Mouse (Mus musculus) liver, embryonic 16.5 days (tissue): ENCODE results near the gene Jam3. TPM values are rescaled to one million over a fixed set of nuclear protein-coding genes. Genes with fewer than 3 reads are reported as not detected.
"Not testable (repeated sequence)": the region's sequence is repeated elsewhere in the genome, so short reads cannot be mapped to it uniquely, and the experiment has no call there.

Experiments used
- ATAC-seq: fragments of 200-750 bp; cut with Nextera tagmentation; 2 replicates; pipeline ENCODE4 v1.8.0; 2017; ENCODE audit warnings: low read depth, mild to moderate bottlenecking, moderate number of reproducible peaks, moderate library complexity
- H3K27ac ChIP-seq: fragments of 300-500 bp; sonication (generic); 2 replicates; pipeline ENCODE4 v1.5.1; 2014; ENCODE audit warnings: mild to moderate bottlenecking, low read length
- H3K27me3 ChIP-seq: fragments of 300-500 bp; sonication (generic); 2 replicates; pipeline ENCODE4 v1.6.1; 2014; ENCODE audit warnings: low read depth, low read length, mixed read lengths; ENCODE audit not compliant: control insufficient read depth, insufficient read depth
- H3K36me3 ChIP-seq: fragments of 300-500 bp; sonication (generic); 2 replicates; pipeline ENCODE4 v1.6.1; 2014; ENCODE audit warnings: mild to moderate bottlenecking; ENCODE audit not compliant: control insufficient read depth, insufficient read depth
- H3K4me1 ChIP-seq: fragments of 300-500 bp; sonication (generic); 2 replicates; pipeline ENCODE4 v1.6.1; 2014; ENCODE audit warnings: low read depth, low read length, mixed read lengths; ENCODE audit not compliant: control insufficient read depth
- H3K4me2 ChIP-seq: fragments of 300-500 bp; sonication (generic); 2 replicates; pipeline ENCODE4 v1.6.1; 2014; ENCODE audit warnings: low read depth, low read length, mixed read lengths
- H3K4me3 ChIP-seq: fragments of 300-500 bp; sonication (generic); 2 replicates; pipeline ENCODE4 v1.5.1; 2014; ENCODE audit warnings: low read depth, mild to moderate bottlenecking, low read length
- H3K9ac ChIP-seq: fragments of 300-500 bp; sonication (generic); 2 replicates; pipeline ENCODE4 v1.6.1; 2014; ENCODE audit warnings: low read depth, low read length
- H3K9me3 ChIP-seq: fragments of 300-500 bp; sonication (generic); replicated peaks from 2 replicates; pipeline ENCODE4 v1.6.1; 2016; ENCODE audit warnings: low read length; ENCODE audit not compliant: control insufficient read depth
- WGBS: fragments of 180-500 bp; shearing (Covaris S2); extraction: QIAGEN DNeasy Blood & Tissue Kit; methylation state at CpG from one replicate; pipeline ENCODE4 v1.1.7; 2014; ENCODE audit not compliant: insufficient replicate concordance; 5-methylcytosine and 5-hydroxymethylcytosine counted together
- polyA plus RNA-seq: library from polyadenylated mRNA; unstranded; fragments of >200 nt; fragmentation: Nextera tagmentation; extraction: Ambion mirVana; gene quantifications from 2 replicates; pipeline ENCODE4 v1.2.1, GENCODE M21; 2015

The Jam3 gene
- polyA plus RNA-seq, 1 experiment from 2014 or later, result 3.0 TPM

DNA sequence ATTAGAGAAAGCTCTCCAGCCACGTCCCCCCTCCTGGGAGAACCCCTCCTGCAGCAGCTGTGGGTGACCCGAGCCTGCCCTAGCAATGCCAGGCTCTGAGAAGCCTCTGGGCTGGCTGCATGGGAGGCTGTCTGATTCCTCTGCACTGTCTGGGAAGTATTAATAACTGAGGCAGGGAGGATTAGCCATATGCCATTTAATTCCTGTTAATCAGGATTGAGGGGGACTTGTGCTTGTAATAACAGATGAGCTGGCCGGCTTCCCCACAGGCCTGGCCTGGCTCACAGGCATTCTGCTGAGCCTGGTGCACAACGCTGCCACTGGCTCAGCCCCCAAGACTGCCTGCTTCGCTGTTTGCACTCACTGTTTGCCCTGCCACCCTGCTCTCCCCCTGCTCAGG lies 18.9 kb upstream of the Jam3 start:
- no peak overlapping the region for H3K4me3 ChIP-seq
- H3K9ac ChIP-seq, result no peak overlapping the region
- no peaks in the 10 kb centered on the region for H3K4me1 ChIP-seq
- no peak overlapping the region for H3K27ac ChIP-seq
- no peaks in the 10 kb centered on the region for H3K27me3 ChIP-seq
- ATAC-seq, result no peak
- no peaks in the 10 kb centered on the region for H3K9me3 ChIP-seq
- H3K36me3 ChIP-seq, result no peaks in the 10 kb centered on the region
- no peak overlapping the region for H3K4me2 ChIP-seq
- WGBS, result 54% methylated on average over 5 of the region's 5 CpGs

DNA sequence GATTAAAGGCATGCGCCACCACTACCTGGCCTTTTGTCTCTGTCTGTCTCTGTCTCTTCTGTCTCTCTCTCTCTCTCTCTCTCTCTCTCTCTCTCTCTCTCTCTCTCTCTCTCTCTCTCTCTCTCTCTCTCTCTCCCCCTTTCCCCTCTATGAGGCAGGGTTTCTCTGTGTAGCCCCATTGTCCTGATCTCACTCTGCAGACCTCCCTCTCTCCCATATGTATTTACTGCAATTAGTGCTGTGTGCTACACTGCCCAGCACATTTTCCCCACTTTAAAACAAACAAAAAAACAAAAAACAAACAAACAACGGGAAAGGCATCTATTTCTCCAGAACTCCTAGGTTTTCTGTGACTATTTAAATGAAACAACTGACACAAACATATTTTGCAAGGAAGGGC lies 18.4 kb upstream of the Jam3 start:
- no peak overlapping the region for H3K4me3 ChIP-seq
- ATAC-seq, result no peak
- no peak overlapping the region for H3K9ac ChIP-seq
- H3K4me2 ChIP-seq, result no peak overlapping the region
- H3K4me1 ChIP-seq, result no peaks in the 10 kb centered on the region
- H3K27me3 ChIP-seq, result no peaks in the 10 kb centered on the region
- no peak overlapping the region for H3K27ac ChIP-seq
- WGBS, result 53% methylated on average over 2 of the region's 2 CpGs
- H3K36me3 ChIP-seq, result no peaks in the 10 kb centered on the region
- H3K9me3 ChIP-seq, result no peaks in the 10 kb centered on the region

DNA sequence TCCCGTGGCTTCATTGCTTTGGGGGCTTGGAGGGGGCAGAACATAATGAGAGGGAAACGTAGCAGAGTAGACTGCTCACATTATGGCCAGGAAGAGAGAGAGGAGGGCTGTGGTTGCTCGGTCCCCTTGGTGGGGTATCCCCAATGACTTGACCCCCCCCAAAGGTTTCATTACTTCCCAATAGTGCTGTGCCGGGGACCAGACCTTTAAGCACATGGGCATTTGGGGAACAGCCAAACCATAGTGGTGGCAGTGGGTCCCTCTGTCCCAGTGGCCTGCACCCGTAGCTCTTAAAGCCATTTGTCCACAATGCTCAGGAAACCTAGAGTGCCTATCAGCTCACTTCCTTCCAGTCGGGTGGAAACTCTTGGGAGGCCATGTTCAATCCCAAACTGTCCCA lies 17.6 kb upstream of the Jam3 start:
- H3K9me3 ChIP-seq, result no peaks in the 10 kb centered on the region
- H3K4me1 ChIP-seq, result no peaks in the 10 kb centered on the region
- WGBS, result 51% methylated on average over 6 of the region's 6 CpGs
- H3K36me3 ChIP-seq, result no peaks in the 10 kb centered on the region
- no peak overlapping the region for H3K9ac ChIP-seq
- H3K4me2 ChIP-seq, result no peak overlapping the region
- H3K4me3 ChIP-seq, result no peak overlapping the region
- no peak overlapping the region for H3K27ac ChIP-seq
- H3K27me3 ChIP-seq, result no peaks in the 10 kb centered on the region
- no peak for ATAC-seq

DNA sequence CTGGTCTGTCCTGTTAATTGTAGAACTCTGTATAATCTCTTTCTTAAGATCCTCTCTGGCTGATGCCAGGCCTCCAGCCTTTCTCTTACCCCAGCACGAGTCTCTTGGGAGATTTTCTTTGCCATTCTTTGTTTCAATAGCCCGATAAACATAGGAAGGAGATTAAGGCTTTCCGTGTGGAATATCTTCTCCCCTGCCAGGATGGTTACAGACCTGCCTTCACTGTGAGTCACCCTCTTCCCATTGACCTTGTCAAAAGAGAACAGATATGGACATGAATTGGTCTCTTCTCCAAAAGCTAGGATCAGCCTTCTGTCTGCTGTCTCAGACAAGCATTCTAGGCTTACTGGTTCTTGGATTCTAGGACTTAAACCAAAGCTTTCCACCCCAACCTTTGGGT lies 15.5 kb upstream of the Jam3 start:
- Histone ChIP-seq H3K4me2 (no peak overlapping the region), H3K4me1 (no peaks in the 10 kb centered on the region), H3K36me3 (no peaks in the 10 kb centered on the region), H3K4me3 (no peak overlapping the region), H3K9ac (no peak overlapping the region), H3K27me3 (no peaks in the 10 kb centered on the region), H3K27ac (no peak overlapping the region), H3K9me3 (no peaks in the 10 kb centered on the region)
- WGBS, result 58% methylated on average over 3 of the region's 3 CpGs
- no peak for ATAC-seq

DNA sequence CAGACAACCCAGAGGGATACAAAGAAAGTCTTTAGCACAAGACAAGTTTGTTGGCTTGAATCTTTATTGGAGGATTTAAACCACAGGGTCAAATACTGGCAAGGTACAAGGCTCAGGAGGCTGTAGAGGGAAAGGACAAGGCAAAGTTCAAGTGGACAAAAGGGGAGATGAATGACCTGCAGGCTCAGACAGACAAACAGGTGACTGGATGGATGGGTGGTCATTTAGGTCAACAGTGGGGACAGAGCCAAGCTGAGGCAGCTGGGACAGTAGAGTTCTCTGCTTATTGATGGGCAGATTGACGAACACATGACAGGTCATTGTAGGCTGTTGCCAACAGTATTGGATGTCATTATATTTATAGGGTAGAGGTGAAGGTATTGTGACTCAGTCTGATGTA lies 11.8 kb upstream of the Jam3 start:
- no peaks in the 10 kb centered on the region for H3K9me3 ChIP-seq

DNA sequence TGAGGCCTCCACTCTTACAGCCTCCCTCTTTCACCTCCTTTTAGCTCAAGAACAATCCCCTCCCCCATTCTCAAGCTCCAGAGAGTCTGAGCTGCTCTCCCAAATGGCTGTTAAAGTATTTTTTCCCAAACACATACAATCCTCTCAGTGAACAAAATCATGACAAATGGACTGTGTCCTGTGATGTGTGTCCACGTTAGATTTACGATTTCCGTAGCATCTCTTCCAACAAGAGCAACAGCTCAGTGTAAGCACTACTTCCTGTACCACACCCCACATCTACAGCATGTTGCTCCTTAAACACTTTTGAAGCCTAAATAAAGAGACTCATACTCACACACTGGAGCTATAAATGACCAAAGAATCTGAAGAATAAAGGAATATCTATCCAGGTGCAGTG lies 10.4 kb upstream of the Jam3 start:
- H3K27ac ChIP-seq, result no peak overlapping the region
- no peaks in the 10 kb centered on the region for H3K36me3 ChIP-seq
- H3K4me3 ChIP-seq, result no peak overlapping the region
- no peak overlapping the region for H3K9ac ChIP-seq
- H3K27me3 ChIP-seq, result no peaks in the 10 kb centered on the region
- H3K4me2 ChIP-seq, result no peak overlapping the region
- no peaks in the 10 kb centered on the region for H3K4me1 ChIP-seq
- H3K9me3 ChIP-seq, result no peaks in the 10 kb centered on the region
- no peak for ATAC-seq
- WGBS, result 74% methylated on average over 3 of the region's 3 CpGs

More for the DNA sequence above, 11.8 kb upstream of the Jam3 start:
- ATAC-seq, result no peak
- Histone ChIP-seq H3K9ac (no peak overlapping the region), H3K27me3 (no peaks in the 10 kb centered on the region), H3K4me2 (no peak overlapping the region), H3K27ac (no peak overlapping the region), H3K36me3 (no peaks in the 10 kb centered on the region), H3K4me3 (no peak overlapping the region), H3K4me1 (no peaks in the 10 kb centered on the region)
- WGBS, result 76% methylated on average over 1 of the region's 1 CpGs

DNA sequence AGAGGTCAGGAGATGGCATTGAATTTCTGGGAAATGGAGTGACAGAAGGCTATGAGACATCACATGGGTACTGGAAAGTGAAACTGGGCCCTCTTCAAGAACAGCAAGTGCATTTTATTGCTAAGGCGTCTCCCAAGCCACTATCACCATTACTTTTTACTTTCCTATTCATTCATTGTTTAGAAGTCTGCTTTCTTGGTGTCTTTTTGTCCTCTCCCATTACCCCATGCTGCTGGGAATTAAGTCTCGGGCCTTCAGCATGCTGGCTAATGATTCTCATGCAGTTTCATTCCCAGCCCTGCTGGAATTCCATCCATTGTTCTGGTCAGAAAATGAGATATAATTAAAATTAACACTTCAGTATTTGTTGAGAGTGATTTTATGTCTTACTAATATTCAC lies 9.7 kb upstream of the Jam3 start:
- 57% methylated on average over 2 of the region's 2 CpGs for WGBS
- H3K4me1 ChIP-seq, result no peaks in the 10 kb centered on the region
- no peak overlapping the region for H3K4me2 ChIP-seq
- no peaks in the 10 kb centered on the region for H3K9me3 ChIP-seq
- no peak overlapping the region for H3K4me3 ChIP-seq
- no peaks in the 10 kb centered on the region for H3K27me3 ChIP-seq
- H3K36me3 ChIP-seq, result no peaks in the 10 kb centered on the region
- H3K27ac ChIP-seq, result no peak overlapping the region
- ATAC-seq, result no peak
- H3K9ac ChIP-seq, result no peak overlapping the region

DNA sequence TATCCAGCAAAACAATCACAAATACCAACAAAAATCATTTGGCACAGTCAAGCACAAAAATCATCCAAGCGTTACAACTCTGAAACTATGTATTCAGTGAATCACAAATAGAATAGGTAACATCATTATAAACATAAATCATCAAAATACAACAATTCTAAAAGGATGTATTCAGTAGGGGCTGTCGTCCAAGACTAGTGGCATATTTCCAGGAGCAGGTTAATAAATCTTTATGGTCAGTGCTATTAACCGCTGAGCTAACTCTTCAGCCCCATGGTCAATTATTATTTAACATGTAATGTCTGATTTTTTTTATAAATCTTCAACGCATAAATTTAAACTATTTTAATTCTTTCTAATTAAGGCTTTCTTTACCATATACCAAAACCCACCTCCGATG lies 8.4 kb upstream of the Jam3 start:
- H3K9ac ChIP-seq, H3K9me3 ChIP-seq, H3K27me3 ChIP-seq, ATAC-seq, H3K4me2 ChIP-seq, H3K27ac ChIP-seq, H3K4me3 ChIP-seq, H3K4me1 ChIP-seq, H3K36me3 ChIP-seq: not testable (repeated sequence)
- WGBS, result 65% methylated on average over 5 of the region's 5 CpGs

DNA sequence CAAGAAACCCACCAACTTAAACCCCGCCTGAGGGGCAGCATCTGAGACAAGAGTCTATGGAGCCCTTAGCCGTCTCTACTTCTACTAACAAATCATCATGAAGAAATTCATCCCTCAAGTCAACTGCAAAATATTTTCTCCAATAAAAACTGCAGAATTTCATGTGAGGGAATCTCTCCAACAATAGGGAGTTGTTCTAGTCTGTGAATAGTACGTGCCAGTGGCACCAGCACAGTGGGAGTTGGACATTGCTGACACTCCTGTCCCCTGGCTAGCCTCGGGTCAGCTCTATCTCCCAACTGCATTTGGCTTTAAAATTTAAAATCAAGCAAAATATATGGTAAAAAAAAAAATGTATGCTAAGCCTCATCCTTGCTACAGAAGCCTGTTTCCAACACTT lies 1.4 kb downstream of the Jam3 start:
- peaks cover 21% of the 10 kb centered on the region for H3K27me3 ChIP-seq
- no peak overlapping the region for H3K9ac ChIP-seq
- no peak overlapping the region for H3K4me3 ChIP-seq
- no peak for ATAC-seq
- 60% methylated on average over 4 of the region's 4 CpGs for WGBS
- H3K36me3 ChIP-seq, result no peaks in the 10 kb centered on the region
- no peak overlapping the region for H3K27ac ChIP-seq
- H3K9me3 ChIP-seq, result no peaks in the 10 kb centered on the region
- no peaks in the 10 kb centered on the region; the same call in 1 of the 2 replicates for H3K4me1 ChIP-seq
- no peak overlapping the region for H3K4me2 ChIP-seq

DNA sequence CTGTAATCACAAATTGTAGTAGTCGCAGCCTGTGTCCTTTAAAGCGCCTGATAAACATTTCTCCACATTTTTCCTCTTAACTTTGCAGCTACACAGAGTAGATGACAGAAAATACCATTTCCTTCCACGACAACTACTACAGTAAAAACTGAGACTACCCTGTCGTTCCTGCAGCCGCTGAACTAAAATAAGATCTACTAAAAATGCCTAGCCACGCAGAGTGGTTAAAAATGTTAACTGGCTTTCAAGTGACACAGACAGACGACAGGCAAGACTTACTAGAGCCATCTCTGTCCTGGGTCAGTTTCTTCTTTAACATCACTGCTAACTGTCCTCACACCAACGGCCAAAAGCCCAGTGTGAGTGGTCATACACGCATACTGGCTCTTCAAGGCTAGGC lies 5.4 kb downstream of the Jam3 start:
- no peak overlapping the region for H3K9ac ChIP-seq
- no peaks in the 10 kb centered on the region for H3K4me1 ChIP-seq
- peaks cover 12% of the 10 kb centered on the region for H3K27me3 ChIP-seq
- no peak for ATAC-seq
- H3K27ac ChIP-seq, result no peak overlapping the region
- WGBS, result 34% methylated on average over 9 of the region's 9 CpGs
- no peak overlapping the region for H3K4me2 ChIP-seq
- H3K36me3 ChIP-seq, result no peaks in the 10 kb centered on the region
- no peak overlapping the region for H3K4me3 ChIP-seq
- no peaks in the 10 kb centered on the region for H3K9me3 ChIP-seq
